Mouse (Mus musculus) bone marrow, adult 2 months (tissue): ENCODE results near the gene Ak4.

ENCODE experiments used
- CTCF ChIP-seq: fragments of 200-500 bp; IDR thresholded peaks from 2 replicates; pipeline ENCODE4 v1.5.1; 2011; ENCODE audit warnings: low read length, control low read depth; ENCODE audit not compliant: control insufficient read depth, insufficient read depth
- POLR2A ChIP-seq: fragments of 200-500 bp; IDR thresholded peaks from 2 replicates; pipeline ENCODE4 v1.6.1; 2011; ENCODE audit warnings: low read depth, mild to moderate bottlenecking, control low read depth, low read length, borderline replicate concordance; ENCODE audit not compliant: control insufficient read depth

- TF ChIP-seq CTCF (no peak), POLR2A (no peak)
Measured at GRCm38 (mm10) chr4:101510904-101511210, 91.8 kb downstream of the Ak4 start.
